Mouse (Mus musculus) megakaryocyte progenitor cell, adult 5-6 weeks (primary cell): ENCODE results near the gene Foxe3. TPM values are rescaled to one million over a fixed set of nuclear protein-coding genes. Genes with fewer than 3 reads are reported as not detected.

ENCODE experiments used
- ATAC-seq: replicated peaks from 2 replicates; pipeline ENCODE4 v1.8.0; 2016; ENCODE audit warnings: mild to moderate bottlenecking, moderate TSS enrichment, inconsistent platforms; ENCODE audit not compliant: poor library complexity
- total RNA-seq, 2 experiments: library from RNA; stranded (forward) in 1 of 2; stranded (reverse) in 1 of 2; fragments of 157-497, 149-512 nt in 1 of 2; fragments of 200-1000 nt in 1 of 2; gene quantifications; 2 replicates each; pipeline versions ENCODE4 v1.2.3 to v1.2.4; 2015 to 2017

Foxe3 gene
- total RNA-seq, 2 experiments from 2014 or later, result not detected

DNA sequence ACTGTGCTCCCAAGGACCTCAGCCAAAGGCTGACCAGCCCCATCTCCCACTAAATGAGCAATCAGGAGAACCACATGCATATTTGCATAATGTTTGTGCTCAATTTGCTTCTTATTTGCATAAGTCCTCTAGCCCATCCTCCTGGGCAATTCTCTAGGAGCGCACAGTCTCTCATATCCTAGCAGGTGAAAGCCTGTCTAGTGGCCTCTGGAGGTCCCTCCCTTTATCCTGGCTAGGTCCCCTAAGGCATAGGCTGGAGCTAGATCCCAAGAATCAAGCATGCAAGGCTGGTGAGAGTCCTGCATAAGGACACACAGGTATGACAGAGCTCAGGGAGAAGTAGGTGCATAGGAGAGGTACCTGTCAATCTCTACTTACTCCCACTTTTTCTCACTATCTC is 43.6 kb downstream of the Foxe3 start:
- no peak for ATAC-seq

DNA sequence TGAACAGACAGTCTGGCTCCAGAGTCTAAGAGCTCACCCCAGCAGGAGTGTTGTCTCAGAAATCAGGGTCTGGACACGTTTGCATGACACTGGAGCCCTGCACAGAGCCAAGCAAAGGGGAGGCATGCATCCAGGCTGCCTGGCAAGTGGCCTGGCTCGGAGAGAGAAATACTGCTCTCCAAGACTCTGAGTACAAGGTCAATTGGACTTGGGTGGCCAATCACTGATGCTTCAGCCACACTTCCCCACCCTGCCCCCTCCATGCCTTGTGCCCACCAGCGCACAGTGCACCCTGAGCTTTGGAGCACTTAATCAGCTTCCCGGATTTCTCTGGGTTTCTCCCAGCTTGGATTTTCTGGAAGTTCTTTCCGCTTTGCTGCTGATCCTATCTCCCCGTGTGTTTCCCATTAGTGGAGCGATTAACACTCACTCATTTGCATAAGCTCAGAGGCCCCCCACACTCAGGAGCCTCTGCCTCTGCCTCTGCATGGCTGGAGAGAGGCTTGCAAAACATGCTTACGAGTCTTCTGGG is 49.3 kb downstream of the Foxe3 start:
- ATAC-seq, result no peak

Other genes with a start within 250 kb of the Foxe3 start
- not detected in 2 replicates for gene Gm12830, start 104.3 kb downstream of the Foxe3 start, total RNA-seq (2015)
- not detected in 2 replicates for gene Gm12830, start 104.3 kb downstream of the Foxe3 start, total RNA-seq (2017)
- gene Foxd2, start 17.1 kb downstream of the Foxe3 start, total RNA-seq (2015), result 0.12 and 0.29 TPM in 2 replicates
- 0.27 TPM in 1 of 2 replicates, not detected in the other for gene Foxd2, start 17.1 kb downstream of the Foxe3 start, total RNA-seq (2017)
- gene Cmpk1, start 61.2 kb upstream of the Foxe3 start, total RNA-seq (2015), result 76.3 and 76.4 TPM in 2 replicates
- 145 and 167 TPM in 2 replicates for gene Cmpk1, start 61.2 kb upstream of the Foxe3 start, total RNA-seq (2017)
- 38.4 and 42.3 TPM in 2 replicates for gene Stil, start 74.1 kb upstream of the Foxe3 start, total RNA-seq (2015)
- 13.2 and 13.6 TPM in 2 replicates for gene Stil, start 74.1 kb upstream of the Foxe3 start, total RNA-seq (2017)
- gene Tal1, start 130.4 kb upstream of the Foxe3 start, total RNA-seq (2015), result 17.3 and 22.6 TPM in 2 replicates
- gene Tal1, start 130.4 kb upstream of the Foxe3 start, total RNA-seq (2017), result 9.2 and 16.3 TPM in 2 replicates
- 5.2 and 11.2 TPM in 2 replicates for gene Pdzk1ip1, start 162.7 kb upstream of the Foxe3 start, total RNA-seq (2015)
- gene Pdzk1ip1, start 162.7 kb upstream of the Foxe3 start, total RNA-seq (2017), result 2.0 and 5.2 TPM in 2 replicates
- gene Cyp4x1, start 208.3 kb upstream of the Foxe3 start, total RNA-seq (2015), result not detected in 2 replicates
- gene Cyp4x1, start 208.3 kb upstream of the Foxe3 start, total RNA-seq (2017), result not detected in 2 replicates